Mouse (Mus musculus): ENCODE data around the gene Vmn2r91.
"Not testable (repeated sequence)": the region's sequence is repeated elsewhere in the genome, so short reads cannot be mapped to it uniquely, and the experiment has no call there.

Vmn2r91 gene

DNA sequence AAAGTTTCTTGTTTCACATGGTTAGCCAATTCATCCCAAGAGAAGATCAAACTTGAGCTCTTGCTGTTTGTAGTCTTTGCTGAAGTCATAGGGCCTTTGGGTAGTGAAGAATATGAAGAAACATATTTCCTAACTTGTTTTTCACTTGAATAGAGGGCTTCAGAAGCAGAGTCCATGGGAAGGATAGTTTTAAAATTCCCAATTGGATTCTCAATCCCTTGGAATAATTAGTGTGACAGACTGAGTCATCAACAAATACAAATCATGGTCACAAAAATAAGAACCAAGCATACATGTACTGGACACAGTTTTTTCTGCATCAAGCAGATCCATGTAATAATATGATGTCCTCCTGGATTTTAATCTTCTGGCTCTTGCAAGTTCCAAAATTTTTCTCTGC lies at the start of gene Vmn2r91:
Gene Vmn2r91 (plus strand): TSS at position 301 of the 400 bp plus-strand sequence.
- DNase-seq (ENCODE audit: low spot score in 2 of 2) = not testable (repeated sequence)

DNA sequence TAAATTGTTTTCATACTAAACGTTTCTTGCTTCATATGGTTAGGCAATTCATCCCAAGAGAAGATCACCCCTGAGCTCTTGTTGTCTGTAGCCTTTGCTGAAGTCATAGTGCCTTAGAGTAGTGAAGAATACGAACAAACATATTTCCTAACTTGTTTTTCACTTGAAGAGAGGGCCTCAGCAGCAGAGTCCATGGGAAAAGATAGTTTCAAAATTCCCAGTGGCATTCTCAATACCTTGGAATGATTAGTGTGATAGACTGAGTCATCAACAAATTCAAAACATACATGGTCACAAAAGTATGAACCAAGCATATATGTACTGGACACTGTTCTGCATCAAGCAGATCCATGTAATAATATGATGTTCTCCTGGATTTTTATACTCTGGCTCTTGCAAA lies 35.7 kb upstream of the Vmn2r91 start, which contains the start of gene Vmn2r124:
Gene Vmn2r124 (plus strand): TSS at position 301 of the 400 bp plus-strand sequence.
- DNase-seq (ENCODE audit: low spot score in 2 of 2) = no peak

DNA sequence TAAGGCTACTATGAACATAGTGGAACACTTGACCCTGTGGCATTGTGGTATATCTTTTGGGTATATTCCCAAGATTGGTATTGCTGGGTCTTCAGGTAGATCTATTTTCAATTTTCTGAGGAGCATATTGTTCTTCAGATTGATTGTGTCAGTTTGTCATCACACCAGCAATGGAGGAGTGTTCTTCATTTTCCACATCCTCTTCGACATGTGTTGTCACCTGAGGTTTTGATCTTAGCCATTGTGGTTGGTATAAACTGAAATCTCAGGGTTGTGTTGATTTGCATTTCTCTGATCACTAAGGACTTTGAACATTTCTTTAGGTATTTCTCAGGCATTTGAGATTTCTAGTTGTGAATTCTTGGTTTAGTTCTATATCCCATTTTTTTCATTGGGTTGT lies 10.8 kb downstream of the Vmn2r91 start:
- not testable (repeated sequence) for DNase-seq (ENCODE audit: low spot score in 2 of 2)

DNA sequence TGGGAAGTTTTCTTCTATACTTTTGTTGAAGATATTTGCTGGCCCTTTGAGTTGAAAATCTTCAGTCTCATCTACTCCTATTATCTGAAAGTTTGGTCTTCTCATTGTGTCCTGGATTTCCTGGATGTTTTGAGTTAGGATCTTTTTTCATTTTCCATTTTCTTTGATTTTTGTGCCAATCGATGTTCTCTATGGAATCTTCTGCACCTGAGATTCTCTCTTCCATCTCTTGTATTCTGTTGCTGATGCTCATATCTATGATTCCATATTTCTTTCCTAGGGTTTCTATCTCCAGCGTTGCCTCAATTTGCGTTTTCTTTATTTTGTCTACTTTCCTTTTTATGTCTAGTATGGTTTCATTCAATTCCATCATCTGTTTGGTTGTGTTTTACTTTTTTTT lies 17.4 kb downstream of the Vmn2r91 start:
- DNase-seq (ENCODE audit: low spot score in 2 of 2) = not testable (repeated sequence)

DNA sequence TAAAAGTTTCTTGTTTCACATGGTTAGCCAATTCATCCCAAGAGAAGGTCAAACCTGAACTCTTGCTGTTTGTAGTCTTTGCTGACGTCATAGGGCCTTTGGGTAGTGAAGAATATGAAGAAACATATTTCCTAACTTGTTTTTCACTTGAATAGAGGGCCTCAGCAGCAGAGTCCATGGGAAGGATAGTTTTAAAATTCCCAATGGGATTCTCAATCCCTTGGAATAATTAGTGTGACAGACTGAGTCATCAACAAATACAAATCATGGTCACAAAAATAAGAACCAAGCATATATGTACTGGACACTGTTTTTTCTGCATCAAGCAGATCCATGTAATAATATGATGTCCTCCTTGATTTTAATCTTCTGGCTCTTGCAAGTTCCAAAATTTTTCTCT lies 66.8 kb downstream of the Vmn2r91 start, which contains the start of gene Vmn2r92:
Gene Vmn2r92 (plus strand): TSS at position 301 of the 400 bp plus-strand sequence.
- not testable (repeated sequence) for DNase-seq (ENCODE audit: low spot score in 2 of 2)

DNA sequence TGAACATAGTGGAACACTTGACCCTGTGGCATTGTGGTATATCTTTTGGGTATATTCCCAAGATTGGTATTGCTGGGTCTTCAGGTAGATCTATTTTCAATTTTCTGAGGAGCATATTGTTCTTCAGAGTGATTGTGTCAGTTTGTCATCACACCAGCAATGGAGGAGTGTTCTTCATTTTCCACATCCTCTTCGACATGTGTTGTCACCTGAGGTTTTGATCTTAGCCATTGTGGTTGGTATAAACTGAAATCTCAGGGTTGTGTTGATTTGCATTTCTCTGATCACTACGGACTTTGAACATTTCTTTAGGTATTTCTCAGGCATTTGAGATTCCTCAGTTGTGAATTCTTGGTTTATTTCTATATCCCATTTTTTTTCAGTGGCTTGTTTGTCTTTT lies 76.4 kb downstream of the Vmn2r91 start:
- not testable (repeated sequence) for DNase-seq (ENCODE audit: low spot score in 2 of 2)
